Mouse (Mus musculus): ENCODE measurements around the gene Foxp1. TPM values are rescaled to one million over a fixed set of nuclear protein-coding genes. Genes with fewer than 3 reads are reported as not detected.

Foxp1 gene
- polyA plus RNA-seq, 1 experiment from 2014 or later, result 121 TPM

- DNase-seq (ENCODE audit: low spot score) (no peak), ATAC-seq (no peak)
- Histone ChIP-seq H3K36me3 (ENCODE audit: insufficient read depth, low read length) (peaks cover 50% of the 10 kb centered on the region), H3K4me3 (ENCODE audit: low read depth, low read length) (no peak overlapping the region), H3K27ac (ENCODE audit: low read length) (no peak overlapping the region), H3K27me3 (replicated peaks; ENCODE audit: insufficient read depth, low read length) (no peaks in the 10 kb centered on the region), H3K9me3 (ENCODE audit: low read length) (no peaks in the 10 kb centered on the region), H3K4me1 (ENCODE audit: insufficient read depth, low read depth, low read length) (no peaks in the 10 kb centered on the region), H3K4me2 (replicated peaks; ENCODE audit: low read depth, low read length) (no peak overlapping the region), H3K9ac (replicated peaks; ENCODE audit: low read depth) (no peak overlapping the region)
- TF ChIP-seq EP300 (IDR thresholded peaks at IDR 0.05) (no peak), CTCF (IDR thresholded peaks at IDR 0.05) (no peak)
- WGBS, result 81% methylated on average over 12 of the region's 12 CpGs
Observed at GRCm38 (mm10) chr6:99004255-99004997, 518.1 kb downstream of the Foxp1 start.

- no peak for DNase-seq (ENCODE audit: low spot score)
- H3K4me2 ChIP-seq (replicated peaks; ENCODE audit: low read depth, low read length), result no peak overlapping the region
- no peak overlapping the region for H3K9ac ChIP-seq (replicated peaks; ENCODE audit: low read depth)
- H3K9me3 ChIP-seq (ENCODE audit: low read length), result no peaks in the 10 kb centered on the region
- H3K4me3 ChIP-seq (ENCODE audit: low read depth, low read length), result no peak overlapping the region
- no peaks in the 10 kb centered on the region; the same call in 1 of the 2 replicates for H3K4me1 ChIP-seq (ENCODE audit: insufficient read depth, low read depth, low read length)
- TF ChIP-seq CTCF (IDR thresholded peaks at IDR 0.05), result no peak
- TF ChIP-seq EP300 (IDR thresholded peaks at IDR 0.05), result no peak
- H3K27me3 ChIP-seq (replicated peaks; ENCODE audit: insufficient read depth, low read length), result no peaks in the 10 kb centered on the region
- WGBS, result 74% methylated on average over 15 of the region's 15 CpGs
- no peak overlapping the region for H3K27ac ChIP-seq (ENCODE audit: low read length)
- 0 out of 2 replicates have a peak, but pooled peaks have one; percentile 21 for ATAC-seq
- peaks cover 42% of the 10 kb centered on the region for H3K36me3 ChIP-seq (ENCODE audit: insufficient read depth, low read length)
Observed at GRCm38 (mm10) chr6:99003108-99003709, 519.3 kb downstream of the Foxp1 start.

DNA sequence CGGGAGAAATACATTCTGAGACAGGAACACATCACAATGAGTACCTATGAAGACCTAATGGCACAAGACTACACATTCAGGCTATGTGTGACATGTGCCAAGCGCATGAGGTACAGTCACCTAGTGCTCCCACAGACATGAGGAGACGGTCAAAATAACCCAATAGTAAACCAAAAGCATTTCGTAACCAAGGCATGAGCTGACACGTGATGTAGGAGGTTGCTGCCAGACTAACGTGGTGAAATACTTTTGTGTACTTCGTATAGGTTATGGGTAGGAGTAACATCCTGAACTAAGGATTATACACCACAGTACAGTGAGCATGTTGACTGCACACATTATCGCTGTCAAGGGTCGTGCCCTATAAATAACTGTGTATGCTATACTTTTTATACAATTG lies 520.9 kb downstream of the Foxp1 start:
- Histone ChIP-seq H3K27ac (ENCODE audit: low read length) (no peak overlapping the region), H3K27me3 (replicated peaks; ENCODE audit: insufficient read depth, low read length) (no peaks in the 10 kb centered on the region), H3K36me3 (ENCODE audit: insufficient read depth, low read length) (peaks cover 33% of the 10 kb centered on the region), H3K9ac (replicated peaks; ENCODE audit: low read depth) (no peak overlapping the region), H3K9me3 (ENCODE audit: low read length) (no peaks in the 10 kb centered on the region), H3K4me3 (ENCODE audit: low read depth, low read length) (no peak overlapping the region), H3K4me2 (replicated peaks; ENCODE audit: low read depth, low read length) (no peak overlapping the region), H3K4me1 (ENCODE audit: insufficient read depth, low read depth, low read length) (no peaks in the 10 kb centered on the region; the same call in 1 of the 2 replicates)
- TF ChIP-seq CTCF (IDR thresholded peaks at IDR 0.05), result no peak
- no peak for TF ChIP-seq EP300 (IDR thresholded peaks at IDR 0.05)
- WGBS, result 81% methylated on average over 9 of the region's 9 CpGs
- ATAC-seq, result no peak; the same call in 1 of the 2 replicates
- DNase-seq (ENCODE audit: low spot score), result no peak

DNA sequence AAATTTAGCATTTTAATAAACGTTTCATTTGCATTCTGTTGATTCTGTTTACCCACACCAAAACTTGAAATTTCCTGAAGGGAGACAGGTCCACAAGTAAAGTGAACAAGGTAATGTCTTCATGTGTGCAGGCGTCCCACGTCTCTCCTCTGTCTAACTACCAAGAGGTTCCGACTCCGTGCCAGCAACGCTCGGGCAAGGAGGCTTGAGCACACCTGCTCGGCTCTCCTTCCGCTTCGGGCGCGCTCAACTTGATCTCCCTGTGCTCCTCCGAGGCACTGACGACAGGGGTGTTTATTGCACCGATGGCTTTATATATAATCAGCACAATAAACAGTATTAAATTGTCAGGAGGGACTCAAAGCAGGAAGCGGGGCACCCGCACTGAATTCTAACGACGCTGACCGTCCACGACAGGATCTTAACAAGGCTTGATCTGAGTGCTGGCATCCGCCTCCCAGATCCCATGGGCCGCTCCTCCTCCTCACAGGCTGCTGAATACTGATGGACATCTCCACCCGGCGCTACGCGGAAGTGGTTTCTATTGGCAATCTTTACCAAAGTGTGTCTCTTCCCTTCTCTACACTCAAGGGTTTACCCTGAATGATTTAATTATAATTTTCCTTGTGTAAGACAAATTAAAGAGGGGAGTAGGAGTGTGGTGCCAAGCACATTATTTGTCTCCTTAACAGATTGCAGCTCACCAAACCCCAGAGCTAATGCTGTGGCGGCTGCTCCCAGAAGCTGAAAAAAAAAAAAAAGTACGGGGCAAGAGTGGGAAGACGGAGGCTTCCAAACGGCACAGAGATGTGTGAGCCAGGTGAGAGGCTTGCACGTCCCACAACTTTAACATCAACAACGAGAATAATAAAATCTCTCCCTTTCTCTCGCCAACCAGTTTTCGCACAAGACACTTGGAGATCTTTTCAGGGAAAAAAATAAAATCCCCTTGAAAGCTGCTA lies 523.3 kb downstream of the Foxp1 start:
- H3K27me3 ChIP-seq (replicated peaks; ENCODE audit: insufficient read depth, low read length), result no peaks in the 10 kb centered on the region
- DNase-seq (ENCODE audit: low spot score) (no peak), ATAC-seq (no peak)
- H3K9ac ChIP-seq (replicated peaks; ENCODE audit: low read depth), result no peak overlapping the region
- no peak overlapping the region for H3K27ac ChIP-seq (ENCODE audit: low read length)
- WGBS, result 67% methylated on average over 35 of the region's 35 CpGs
- peaks cover 29% of the 10 kb centered on the region for H3K36me3 ChIP-seq (ENCODE audit: insufficient read depth, low read length)
- TF ChIP-seq CTCF (IDR thresholded peaks at IDR 0.05) (no peak), EP300 (IDR thresholded peaks at IDR 0.05) (no peak)
- no peak overlapping the region for H3K4me3 ChIP-seq (ENCODE audit: low read depth, low read length)
- H3K4me2 ChIP-seq (replicated peaks; ENCODE audit: low read depth, low read length), result no peak overlapping the region
- H3K4me1 ChIP-seq (ENCODE audit: insufficient read depth, low read depth, low read length), result no peaks in the 10 kb centered on the region; the same call in 1 of the 2 replicates
- H3K9me3 ChIP-seq (ENCODE audit: low read length), result no peaks in the 10 kb centered on the region

DNA sequence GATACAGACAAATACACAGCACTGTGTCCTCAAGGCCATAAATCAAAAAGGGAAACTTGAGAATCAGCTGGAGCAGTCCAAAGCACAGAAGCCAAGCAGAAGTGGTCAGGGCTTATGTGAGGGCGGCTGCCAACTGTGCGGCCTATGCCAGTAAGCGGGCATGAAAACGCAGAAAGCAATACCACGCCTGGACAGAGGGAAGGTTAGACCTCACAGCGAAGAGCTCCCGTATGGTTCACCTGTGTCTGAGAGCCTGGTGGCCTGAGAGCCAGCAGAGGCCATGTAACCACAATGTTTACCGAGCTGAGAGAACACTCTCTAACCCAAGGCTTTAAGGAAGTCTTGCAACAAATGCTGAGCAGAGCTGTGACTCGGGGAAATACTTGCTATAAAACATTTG lies 524.8 kb downstream of the Foxp1 start:
- Histone ChIP-seq H3K27ac (ENCODE audit: low read length) (no peak overlapping the region), H3K4me3 (ENCODE audit: low read depth, low read length) (no peak overlapping the region), H3K4me1 (ENCODE audit: insufficient read depth, low read depth, low read length) (no peaks in the 10 kb centered on the region; the same call in 1 of the 2 replicates), H3K9ac (replicated peaks; ENCODE audit: low read depth) (no peak overlapping the region), H3K4me2 (replicated peaks; ENCODE audit: low read depth, low read length) (no peak overlapping the region), H3K9me3 (ENCODE audit: low read length) (no peaks in the 10 kb centered on the region), H3K27me3 (replicated peaks; ENCODE audit: insufficient read depth, low read length) (no peaks in the 10 kb centered on the region), H3K36me3 (ENCODE audit: insufficient read depth, low read length) (peaks cover 23% of the 10 kb centered on the region)
- WGBS, result 56% methylated on average over 9 of the region's 9 CpGs
- DNase-seq (ENCODE audit: low spot score) (peak; percentile 64), ATAC-seq (peak; percentile 58)
- no peak for TF ChIP-seq EP300 (IDR thresholded peaks at IDR 0.05)
- TF ChIP-seq CTCF (IDR thresholded peaks at IDR 0.05), result no peak

DNA sequence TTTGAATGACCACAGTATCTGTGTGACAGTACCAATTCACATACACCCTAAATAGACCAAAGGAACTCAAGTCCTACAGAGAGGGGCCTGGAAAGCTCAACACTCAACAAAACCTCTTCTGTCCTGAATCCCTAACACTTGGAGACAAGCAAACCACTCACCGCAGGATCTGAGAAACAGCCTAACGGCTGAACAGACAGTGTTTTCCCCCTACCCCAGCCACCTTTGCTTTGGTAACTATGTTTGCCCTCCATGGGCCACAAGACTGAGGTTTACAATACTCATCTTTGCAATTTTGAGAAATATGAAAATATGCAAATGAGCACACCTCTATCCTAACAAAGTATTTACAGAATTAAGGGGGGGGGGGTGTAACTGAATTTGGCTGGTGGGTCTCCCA lies 525.7 kb downstream of the Foxp1 start:
- Histone ChIP-seq H3K27me3 (replicated peaks; ENCODE audit: insufficient read depth, low read length) (no peaks in the 10 kb centered on the region), H3K9me3 (ENCODE audit: low read length) (no peaks in the 10 kb centered on the region), H3K4me3 (ENCODE audit: low read depth, low read length) (no peak overlapping the region), H3K27ac (ENCODE audit: low read length) (no peak overlapping the region), H3K4me1 (ENCODE audit: insufficient read depth, low read depth, low read length) (no peaks in the 10 kb centered on the region; the same call in 1 of the 2 replicates), H3K9ac (replicated peaks; ENCODE audit: low read depth) (no peak overlapping the region), H3K4me2 (replicated peaks; ENCODE audit: low read depth, low read length) (no peak overlapping the region), H3K36me3 (ENCODE audit: insufficient read depth, low read length) (peaks cover 15% of the 10 kb centered on the region; the same call in 1 of the 2 replicates)
- DNase-seq (ENCODE audit: low spot score) (no peak), ATAC-seq (no peak)
- WGBS, result 72% methylated on average over 2 of the region's 2 CpGs
- TF ChIP-seq EP300 (IDR thresholded peaks at IDR 0.05), result no peak
- no peak for TF ChIP-seq CTCF (IDR thresholded peaks at IDR 0.05)
